Mouse (Mus musculus) forebrain, embryonic 11.5 days (tissue): Measurements from ENCODE around the gene Pgs1. TPM values are rescaled to one million over a fixed set of nuclear protein-coding genes. Genes with fewer than 3 reads are reported as not detected.

Experiments
- ATAC-seq: fragments of 200-750 bp; cut with Nextera tagmentation; replicated peaks from 2 replicates; pipeline ENCODE4 v1.8.0; 2017; ENCODE audit warnings: moderate TSS enrichment; ENCODE audit not compliant: low FRiP score
- DNase-seq: peaks from one replicate; pipeline ENCODE4 v3.0.0-alpha.2; 2017; ENCODE audit warnings: low spot score
- H3K27ac ChIP-seq: fragments of 300-500 bp; sonication (generic); 2 replicates; pipeline ENCODE4 v1.5.1; 2014; ENCODE audit warnings: low read depth, low read length
- H3K27me3 ChIP-seq: fragments of 300-500 bp; sonication (generic); 2 replicates; pipeline ENCODE4 v1.6.1; 2014; ENCODE audit warnings: mild to moderate bottlenecking, low read length, mixed read lengths; ENCODE audit not compliant: control insufficient read depth, insufficient read depth
- H3K36me3 ChIP-seq: fragments of 300-500 bp; sonication (generic); 2 replicates; pipeline ENCODE4 v1.6.1; 2014; ENCODE audit warnings: mild to moderate bottlenecking, low read length, moderate library complexity, mixed read lengths; ENCODE audit not compliant: control insufficient read depth, insufficient read depth
- H3K4me1 ChIP-seq: fragments of 300-500 bp; sonication (generic); replicated peaks from 2 replicates; pipeline ENCODE4 v1.6.1; 2014; ENCODE audit warnings: low read length, mixed read lengths; ENCODE audit not compliant: control insufficient read depth, insufficient read depth
- H3K4me2 ChIP-seq: fragments of 300-500 bp; sonication (generic); 2 replicates; pipeline ENCODE4 v1.6.1; 2014; ENCODE audit warnings: low read depth, mild to moderate bottlenecking, low read length, moderate library complexity, mixed read lengths; ENCODE audit not compliant: severe bottlenecking
- H3K4me3 ChIP-seq: fragments of 300-500 bp; sonication (generic); 2 replicates; pipeline ENCODE4 v1.5.1; 2014; ENCODE audit warnings: low read depth, low read length
- H3K9ac ChIP-seq: fragments of 300-500 bp; sonication (generic); 2 replicates; pipeline ENCODE4 v1.6.1; 2014; ENCODE audit warnings: low read length
- H3K9me3 ChIP-seq: fragments of 300-500 bp; sonication (generic); 2 replicates; pipeline ENCODE4 v1.6.1; 2016; ENCODE audit warnings: low read length, mixed read lengths; ENCODE audit not compliant: control insufficient read depth
- WGBS: fragments of 180-500 bp; shearing (Covaris S2); extraction: QIAGEN DNeasy Blood & Tissue Kit; methylation state at CpG from one replicate; pipeline ENCODE4 v1.1.7; 2014; 5-methylcytosine and 5-hydroxymethylcytosine counted together
- polyA plus RNA-seq: library from polyadenylated mRNA; unstranded; fragments of >200 nt; fragmentation: Nextera tagmentation; extraction: Ambion mirVana; gene quantifications from 2 replicates; pipeline ENCODE4 v1.2.1, GENCODE M21; 2014

Gene Pgs1
- polyA plus RNA-seq, 1 experiment from 2014 or later: 43.4 TPM

- DNase-seq (peak; percentile 61), ATAC-seq (no peak)
- Histone ChIP-seq H3K36me3 (no peaks in the 10 kb centered on the region), H3K27ac (no peak overlapping the region), H3K4me3 (no peak overlapping the region), H3K4me2 (no peak overlapping the region), H3K4me1 (peaks cover 54% of the 10 kb centered on the region), H3K9me3 (no peaks in the 10 kb centered on the region), H3K27me3 (peaks cover 19% of the 10 kb centered on the region; the same call in 1 of the 2 replicates), H3K9ac (no peak overlapping the region)
- 9% methylated on average over 9 of the region's 9 CpGs for WGBS
Observed at GRCm38 (mm10) chr11:117965561-117965981, 20.5 kb upstream of the Pgs1 start.

GRCm38 (mm10) chr11:117966506-117967100, 19.5 kb upstream of the Pgs1 start:
- H3K36me3 ChIP-seq: no peaks in the 10 kb centered on the region
- no peaks in the 10 kb centered on the region for H3K9me3 ChIP-seq
- WGBS: 27% methylated on average over 7 of the region's 7 CpGs
- no peak overlapping the region for H3K27ac ChIP-seq
- H3K4me2 ChIP-seq: peak overlapping the region; percentile 90
- H3K4me3 ChIP-seq: peak overlapping the region; percentile 69
- peaks cover 19% of the 10 kb centered on the region; the same call in 1 of the 2 replicates for H3K27me3 ChIP-seq
- peak overlapping the region; percentile 90 for H3K9ac ChIP-seq
- peaks cover 54% of the 10 kb centered on the region for H3K4me1 ChIP-seq
- ATAC-seq (no peak), DNase-seq (no peak)

GRCm38 (mm10) chr11:117967249-117968015, 18.7 kb upstream of the Pgs1 start:
- no peak overlapping the region for H3K27ac ChIP-seq

GRCm38 (mm10) chr11:117968016-117968671, 17.9 kb upstream of the Pgs1 start:
- H3K9ac ChIP-seq: peak overlapping the region; percentile 90
- H3K4me2 ChIP-seq: peak overlapping the region; percentile 90
- H3K27me3 ChIP-seq: peaks cover 19% of the 10 kb centered on the region; the same call in 1 of the 2 replicates
- peak overlapping the region; percentile 92 for H3K27ac ChIP-seq
- H3K4me3 ChIP-seq: peak overlapping the region; percentile 69
- WGBS: under 1% methylated on average over 61 of the region's 64 CpGs
- no peaks in the 10 kb centered on the region for H3K9me3 ChIP-seq
- peaks cover 42% of the 10 kb centered on the region for H3K4me1 ChIP-seq
- DNase-seq: peak; percentile 76
- H3K36me3 ChIP-seq: no peaks in the 10 kb centered on the region
- ATAC-seq: 0 out of 2 replicates have a peak, but pooled peaks have one; percentile 1

More at GRCm38 (mm10) chr11:117967249-117968015, 18.7 kb upstream of the Pgs1 start:
- WGBS: 4% methylated on average over 34 of the region's 34 CpGs
- Histone ChIP-seq H3K4me2 (peak overlapping the region; percentile 90), H3K27me3 (peaks cover 19% of the 10 kb centered on the region; the same call in 1 of the 2 replicates), H3K4me3 (peak overlapping the region; percentile 69), H3K9ac (peak overlapping the region; percentile 90), H3K36me3 (no peaks in the 10 kb centered on the region), H3K4me1 (peaks cover 48% of the 10 kb centered on the region), H3K9me3 (no peaks in the 10 kb centered on the region)
- no peak for ATAC-seq
- DNase-seq: peak; percentile 59

- 0% methylated on average over 31 of the region's 34 CpGs for WGBS
Observed at GRCm38 (mm10) chr11:117968716-117969099, 17.4 kb upstream of the Pgs1 start.

GRCm38 (mm10) chr11:117969100-117969944, 16.8 kb upstream of the Pgs1 start:
- DNase-seq (peak; percentile 99), ATAC-seq (peak; percentile 92)
- H3K4me2 ChIP-seq: peak overlapping the region; percentile 90
- peaks cover 19% of the 10 kb centered on the region; the same call in 1 of the 2 replicates for H3K27me3 ChIP-seq
- peaks cover 33% of the 10 kb centered on the region for H3K4me1 ChIP-seq
- H3K27ac ChIP-seq: peak overlapping the region; percentile 92
- no peaks in the 10 kb centered on the region for H3K9me3 ChIP-seq
- H3K9ac ChIP-seq: peak overlapping the region; percentile 90
- H3K4me3 ChIP-seq: peak overlapping the region; percentile 69
- H3K36me3 ChIP-seq: no peaks in the 10 kb centered on the region
- under 1% methylated on average over 56 of the region's 65 CpGs for WGBS

More at GRCm38 (mm10) chr11:117968716-117969099, 17.4 kb upstream of the Pgs1 start:
- peak overlapping the region; percentile 69 for H3K4me3 ChIP-seq
- peak overlapping the region; percentile 90 for H3K9ac ChIP-seq
- H3K4me1 ChIP-seq: peaks cover 39% of the 10 kb centered on the region
- peak overlapping the region; percentile 90 for H3K4me2 ChIP-seq
- peaks cover 19% of the 10 kb centered on the region; the same call in 1 of the 2 replicates for H3K27me3 ChIP-seq
- DNase-seq: no peak
- ATAC-seq: peak; percentile 35; the same call in 1 of the 2 replicates
- H3K27ac ChIP-seq: peak overlapping the region; percentile 92
- no peaks in the 10 kb centered on the region for H3K36me3 ChIP-seq
- H3K9me3 ChIP-seq: no peaks in the 10 kb centered on the region

GRCm38 (mm10) chr11:117969945-117970872, 15.9 kb upstream of the Pgs1 start, which contains the start of gene Socs3:
Gene Socs3, minus strand, starts transcription at chr11:117970047.
- no peaks in the 10 kb centered on the region for H3K36me3 ChIP-seq
- WGBS: 13% methylated on average over 21 of the region's 21 CpGs
- DNase-seq (peak; percentile 97), ATAC-seq (peak; percentile 18)
- peaks cover 17% of the 10 kb centered on the region; the same call in 1 of the 2 replicates for H3K27me3 ChIP-seq
- H3K4me2 ChIP-seq: peak within 1 kb of the TSS; percentile 90
- H3K9me3 ChIP-seq: no peaks in the 10 kb centered on the region
- peak within 1 kb of the TSS; percentile 92 for H3K27ac ChIP-seq
- H3K4me3 ChIP-seq: peak within 1 kb of the TSS; percentile 69
- H3K4me1 ChIP-seq: peaks cover 30% of the 10 kb centered on the region
- peak within 1 kb of the TSS; percentile 90 for H3K9ac ChIP-seq
